Mouse (Mus musculus) E14TG2a.4 (cell line): Measurements from ENCODE around the gene Mark1.
A peak's percentile ranks its signal among the peaks of the same experiment; 100 is the strongest.

Experiments used
- H3K27me3 ChIP-seq: 2 replicates; pipeline ENCODE4 v1.6.1; 2014; ENCODE audit warnings: low read length, control low read depth; ENCODE audit not compliant: insufficient read depth
- H3K36me3 ChIP-seq: 2 replicates; pipeline ENCODE4 v1.6.1; 2014; ENCODE audit warnings: low read length, control low read depth; ENCODE audit not compliant: insufficient read depth
- H3K4me1 ChIP-seq: replicated peaks from 2 replicates; pipeline ENCODE4 v1.6.1; 2014; ENCODE audit warnings: low read depth, low read length, control low read depth
- H3K4me3 ChIP-seq: replicated peaks from 2 replicates; pipeline ENCODE4 v1.5.1; 2014; ENCODE audit warnings: mild to moderate bottlenecking, low read length
- H3K9me3 ChIP-seq: 2 replicates; pipeline ENCODE4 v1.6.1; 2014; ENCODE audit warnings: low read length, control low read depth
- CTCF ChIP-seq: conservative IDR thresholded peaks from 2 replicates; pipeline ENCODE4 v1.5.1; 2014; ENCODE audit warnings: low read length
- NANOG ChIP-seq: IDR thresholded peaks from 2 replicates; pipeline ENCODE4 v1.6.1; 2014; ENCODE audit warnings: borderline replicate concordance, low read length, mixed read lengths
- POU5F1 ChIP-seq: IDR thresholded peaks from 2 replicates; pipeline ENCODE4 v1.6.1; 2014; ENCODE audit warnings: low read length, borderline replicate concordance

The Mark1 gene

GRCm38 (mm10) chr1:184999071-184999750 is at the start of gene Mark1:
Gene Mark1, minus strand, starts transcription at chr1:184999570.
- Histone ChIP-seq H3K9me3 (no peaks in the 10 kb centered on the region), H3K36me3 (no peaks in the 10 kb centered on the region), H3K27me3 (peaks cover 43% of the 10 kb centered on the region), H3K4me1 (peaks cover 12% of the 10 kb centered on the region), H3K4me3 (peak within 1 kb of the TSS; percentile 84)
- TF ChIP-seq POU5F1 (no peak), CTCF (no peak)

- TF ChIP-seq NANOG = no peak
- TF ChIP-seq CTCF = no peak
- Histone ChIP-seq H3K4me3 (no peak overlapping the region), H3K9me3 (no peaks in the 10 kb centered on the region), H3K36me3 (no peaks in the 10 kb centered on the region), H3K4me1 (no peaks in the 10 kb centered on the region), H3K27me3 (no peaks in the 10 kb centered on the region)
Measured at GRCm38 (mm10) chr1:185047516-185048247, 48.3 kb upstream of the Mark1 start.

- no peaks in the 10 kb centered on the region for H3K27me3 ChIP-seq
- no peaks in the 10 kb centered on the region for H3K36me3 ChIP-seq
- H3K4me1 ChIP-seq = no peaks in the 10 kb centered on the region
- no peaks in the 10 kb centered on the region for H3K9me3 ChIP-seq
- no peak overlapping the region for H3K4me3 ChIP-seq
- TF ChIP-seq NANOG (no peak), CTCF (no peak), POU5F1 (no peak)
Measured at GRCm38 (mm10) chr1:185046513-185046912, 47.1 kb upstream of the Mark1 start.

DNA sequence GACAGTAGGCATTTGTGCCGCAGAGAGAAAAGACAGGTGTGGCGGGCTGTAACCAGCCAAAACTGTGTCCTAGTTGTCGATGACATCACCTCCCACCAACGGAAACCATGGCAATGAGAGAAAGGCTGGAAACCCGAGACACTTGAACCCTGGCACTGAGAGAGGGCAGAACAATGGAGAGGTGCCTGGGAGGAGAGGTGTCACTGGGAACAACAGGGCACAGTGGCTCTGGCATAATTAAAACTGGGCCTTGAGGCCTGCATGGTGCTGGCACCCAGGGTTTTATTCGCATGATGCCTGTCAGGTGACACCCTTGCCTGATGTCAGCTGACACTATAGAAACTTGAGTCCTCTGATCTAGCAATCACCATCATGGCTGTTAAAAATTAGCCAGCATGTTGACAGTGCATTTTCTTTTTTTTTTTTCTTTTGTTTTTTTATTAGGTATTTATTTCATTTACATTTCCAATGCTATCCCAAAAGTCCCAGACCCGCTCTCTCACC is 38.9 kb upstream of the Mark1 start:
- Histone ChIP-seq H3K4me3 (no peak overlapping the region), H3K36me3 (no peaks in the 10 kb centered on the region), H3K9me3 (no peaks in the 10 kb centered on the region), H3K4me1 (no peaks in the 10 kb centered on the region), H3K27me3 (no peaks in the 10 kb centered on the region)
- TF ChIP-seq POU5F1 (no peak), NANOG (no peak), CTCF (no peak)

DNA sequence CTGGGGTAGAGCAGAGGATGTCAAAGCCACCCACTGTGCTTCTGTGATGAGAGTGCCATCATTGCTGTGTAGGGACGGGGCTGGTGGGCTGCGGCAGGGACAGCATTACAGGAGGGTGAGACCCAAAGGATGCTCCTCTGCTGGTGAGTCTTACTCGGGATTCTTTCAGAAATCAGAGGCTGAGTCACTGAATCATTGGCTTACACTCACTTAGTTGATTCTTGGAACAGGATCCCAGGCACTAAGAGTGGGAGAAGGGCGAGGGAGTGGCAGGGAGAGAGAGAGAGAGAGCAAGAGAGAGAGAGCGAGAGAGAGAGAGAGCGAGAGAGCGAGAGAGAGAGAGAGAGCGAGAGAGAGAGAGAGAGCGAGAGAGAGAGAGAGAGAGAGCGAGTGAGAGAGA is 31.2 kb upstream of the Mark1 start:
- H3K4me3 ChIP-seq = no peak overlapping the region
- H3K36me3 ChIP-seq = no peaks in the 10 kb centered on the region
- no peak for TF ChIP-seq POU5F1
- no peak for TF ChIP-seq CTCF
- no peak for TF ChIP-seq NANOG
- H3K4me1 ChIP-seq = 0 out of 2 replicates have a peak, but pooled peaks cover 6% of the 10 kb centered on the region
- H3K9me3 ChIP-seq = no peaks in the 10 kb centered on the region
- H3K27me3 ChIP-seq = peaks cover 4% of the 10 kb centered on the region

DNA sequence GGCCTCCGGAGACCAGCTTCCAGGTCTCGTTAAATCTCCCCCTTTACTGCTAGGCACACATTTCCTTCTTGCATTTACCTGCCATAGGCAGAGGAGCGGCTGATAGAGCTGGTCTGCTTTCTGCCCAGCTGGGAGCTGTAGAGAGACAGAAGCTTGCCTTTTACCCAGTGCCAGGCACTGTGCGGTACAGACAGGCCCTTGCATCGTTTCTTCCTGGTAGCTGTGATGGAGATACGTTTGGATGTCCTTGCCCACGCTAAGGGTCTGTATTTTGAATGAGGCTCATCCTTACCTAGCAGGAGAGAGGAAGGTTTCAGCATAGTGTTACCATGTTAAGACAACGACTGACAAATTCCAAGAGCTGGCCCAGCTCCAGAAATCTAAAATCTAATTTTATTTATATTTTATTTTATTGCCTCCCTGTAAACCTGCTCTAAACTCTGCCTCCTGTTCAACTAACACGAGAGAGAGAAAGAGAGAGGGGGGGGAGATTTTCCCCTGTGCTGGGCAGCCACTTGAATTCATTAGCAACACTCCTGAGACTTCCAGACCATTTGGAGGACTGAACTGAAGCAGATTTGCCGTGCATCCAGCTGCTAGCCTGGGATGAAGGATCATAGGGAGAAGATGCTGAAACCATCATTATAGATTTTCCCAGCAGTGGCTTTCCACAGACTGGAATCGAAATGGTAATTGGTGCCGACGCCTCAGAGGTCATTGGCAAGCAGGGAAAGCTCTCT is 21.2 kb upstream of the Mark1 start:
- H3K9me3 ChIP-seq = 0 out of 2 replicates have a peak, but pooled peaks cover 4% of the 10 kb centered on the region
- no peaks in the 10 kb centered on the region for H3K36me3 ChIP-seq
- H3K27me3 ChIP-seq = no peaks in the 10 kb centered on the region
- no peak overlapping the region for H3K4me3 ChIP-seq
- no peaks in the 10 kb centered on the region for H3K4me1 ChIP-seq
- TF ChIP-seq POU5F1 (no peak), NANOG (no peak), CTCF (no peak)

GRCm38 (mm10) chr1:185012566-185012965 is 13.2 kb upstream of the Mark1 start:
- H3K4me1 ChIP-seq = no peaks in the 10 kb centered on the region
- TF ChIP-seq CTCF (no peak), POU5F1 (no peak), NANOG (no peak)
- no peaks in the 10 kb centered on the region for H3K36me3 ChIP-seq
- no peaks in the 10 kb centered on the region for H3K27me3 ChIP-seq
- no peak overlapping the region for H3K4me3 ChIP-seq
- H3K9me3 ChIP-seq = 0 out of 2 replicates have a peak, but pooled peaks cover 4% of the 10 kb centered on the region

DNA sequence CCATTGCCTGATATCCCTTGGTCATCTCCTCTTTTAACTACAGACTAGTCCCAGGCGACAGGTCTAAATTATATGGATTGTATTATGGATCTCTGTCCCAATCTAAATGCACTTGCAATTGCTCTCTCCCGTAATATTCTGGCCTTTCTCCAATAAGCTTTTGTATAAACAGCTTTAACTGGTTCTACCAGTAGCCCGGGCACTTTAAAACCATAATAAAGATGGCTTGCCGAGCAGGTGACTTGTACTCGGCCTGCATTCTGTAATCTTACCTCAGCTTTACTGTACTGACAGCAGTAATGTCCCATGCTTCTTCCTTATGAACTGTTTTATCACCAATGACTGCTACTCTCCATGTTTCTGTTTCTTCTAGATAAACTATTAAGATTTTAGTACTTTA is 7.7 kb upstream of the Mark1 start:
- Histone ChIP-seq H3K36me3 (no peaks in the 10 kb centered on the region), H3K4me3 (no peak overlapping the region), H3K4me1 (no peaks in the 10 kb centered on the region), H3K27me3 (peaks cover 2% of the 10 kb centered on the region; the same call in 1 of the 2 replicates), H3K9me3 (no peaks in the 10 kb centered on the region)
- TF ChIP-seq NANOG (no peak), CTCF (no peak), POU5F1 (no peak)
